Mouse (Mus musculus) kidney, postnatal 25 days (tissue): ENCODE measurements around the gene Olfm1.

Experiments used
- DNase-seq, 2 experiments: peaks; one replicate each; pipeline ENCODE4 v3.0.0; 2021; ENCODE audit warnings: mixed read lengths in 2 of 2

The Olfm1 gene

GRCm38 (mm10) chr2:28192821-28193689 is at the start of gene Olfm1:
Olfm1 (plus strand) TSS chr2:28192992.
- peak; percentile 60 to 68 for DNase-seq

- DNase-seq = no peak
Measured at GRCm38 (mm10) chr2:28143417-28144045, 49.3 kb upstream of the Olfm1 start.

GRCm38 (mm10) chr2:28145702-28146101 is 47.1 kb upstream of the Olfm1 start:
- DNase-seq = no peak

GRCm38 (mm10) chr2:28146152-28146551 is 46.6 kb upstream of the Olfm1 start:
- DNase-seq = no peak

GRCm38 (mm10) chr2:28146685-28147084 is 46.1 kb upstream of the Olfm1 start:
- no peak for DNase-seq

- no peak for DNase-seq
Measured at GRCm38 (mm10) chr2:28147248-28147794, 45.5 kb upstream of the Olfm1 start.

GRCm38 (mm10) chr2:28149688-28150087 is 43.1 kb upstream of the Olfm1 start:
- DNase-seq = no peak

- no peak for DNase-seq
Measured at GRCm38 (mm10) chr2:28160568-28160967, 32.2 kb upstream of the Olfm1 start.

- peak in 1 of 2 experiments; percentile 5 for DNase-seq
Measured at GRCm38 (mm10) chr2:28165570-28165969, 27.2 kb upstream of the Olfm1 start.

- no peak for DNase-seq
Measured at GRCm38 (mm10) chr2:28169336-28169735, 23.5 kb upstream of the Olfm1 start.

GRCm38 (mm10) chr2:28171962-28172361 is 20.8 kb upstream of the Olfm1 start:
- DNase-seq = no peak

- no peak for DNase-seq
Measured at GRCm38 (mm10) chr2:28173225-28174141, 19.3 kb upstream of the Olfm1 start.

- DNase-seq = no peak
Measured at GRCm38 (mm10) chr2:28174441-28174840, 18.4 kb upstream of the Olfm1 start.

GRCm38 (mm10) chr2:28178600-28178999 is 14.2 kb upstream of the Olfm1 start:
- no peak for DNase-seq

- no peak for DNase-seq
Measured at GRCm38 (mm10) chr2:28180053-28180452, 12.7 kb upstream of the Olfm1 start.

- peak in 1 of 2 experiments; percentile 19 for DNase-seq
Measured at GRCm38 (mm10) chr2:28188398-28188944, 4.3 kb upstream of the Olfm1 start.

GRCm38 (mm10) chr2:28193690-28194087 is 897 bp downstream of the Olfm1 start:
- no peak for DNase-seq

GRCm38 (mm10) chr2:28194962-28195617 is 2.3 kb downstream of the Olfm1 start:
- peak in 1 of 2 experiments; percentile 33 for DNase-seq

- no peak for DNase-seq
Measured at GRCm38 (mm10) chr2:28195726-28196125, 2.9 kb downstream of the Olfm1 start.

GRCm38 (mm10) chr2:28201441-28201841 is 8.6 kb downstream of the Olfm1 start:
- DNase-seq = no peak

- peak; percentile 86 to 97 for DNase-seq
Measured at GRCm38 (mm10) chr2:28204167-28204566, 11.4 kb downstream of the Olfm1 start.
